Comparison of ENCODE assay signal across 17 mouse cellular contexts in genomic region chr12:38136379-38136778, GRCm38 (mm10).
DNase-seq lines count a peak whose midpoint lies in the region; ATAC-seq and TF ChIP-seq lines count a peak whose summit lies in the region.
"Had no signal": no experiment of that assay in that cellular context is flagged by ENCODE, and none has a peak within 500 bp of the region (broad histone marks: within the 10 kb centered on the region; RNA-seq: fewer than 3 reads in every experiment).

No protein-coding gene starts in this region.

- H3K36me3 ChIP-seq in heart, embryonic 13.5 days = no peaks in the 10 kb centered on the region
- H3K36me3 ChIP-seq in midbrain, embryonic 15.5 days (replicated peaks) = no peaks in the 10 kb centered on the region
- no peaks in the 10 kb centered on the region for H3K36me3 ChIP-seq in midbrain, postnatal 0 days (ENCODE audit: insufficient read depth, low read length)
- no peaks in the 10 kb centered on the region for H3K36me3 ChIP-seq in lung, embryonic 16.5 days (ENCODE audit: control insufficient read depth, insufficient read depth, low read length)
- H3K36me3 ChIP-seq in kidney, embryonic 15.5 days = no peaks in the 10 kb centered on the region
- H3K36me3 ChIP-seq: limb, embryonic 10.5 days; liver, embryonic 12.5 days had no signal

- H3K4me3 ChIP-seq in heart, embryonic 13.5 days = peak overlapping the region; percentile 33
- H3K4me3 ChIP-seq in midbrain, embryonic 15.5 days = no peak overlapping the region
- no peak overlapping the region for H3K4me3 ChIP-seq in midbrain, postnatal 0 days (ENCODE audit: low read depth, low read length)
- no peak overlapping the region for H3K4me3 ChIP-seq in lung, embryonic 16.5 days (ENCODE audit: low read length)
- no peak overlapping the region for H3K4me3 ChIP-seq in kidney, embryonic 15.5 days (replicated peaks)
- H3K4me3 ChIP-seq: limb, embryonic 10.5 days; liver, embryonic 12.5 days; megakaryocyte, embryonic 14.5 days had no signal

- H3K4me1 ChIP-seq in heart, embryonic 13.5 days = peaks cover 5% of the 10 kb centered on the region
- H3K4me1 ChIP-seq in midbrain, embryonic 15.5 days = no peaks in the 10 kb centered on the region
- no peaks in the 10 kb centered on the region for H3K4me1 ChIP-seq in midbrain, postnatal 0 days (ENCODE audit: insufficient read depth, low read length)
- H3K4me1 ChIP-seq in lung, embryonic 16.5 days (replicated peaks; ENCODE audit: control insufficient read depth, insufficient read depth, low read length) = 0 out of 2 replicates have a peak, but pooled peaks cover 4% of the 10 kb centered on the region
- no peaks in the 10 kb centered on the region for H3K4me1 ChIP-seq in kidney, embryonic 15.5 days
- H3K4me1 ChIP-seq: liver, embryonic 12.5 days; megakaryocyte, embryonic 14.5 days had no signal

- DNase-seq in heart, adult 18-20 months = no peak
- no peak for DNase-seq in midbrain, postnatal 0 days (ENCODE audit: low spot score)
- DNase-seq in urinary bladder, postnatal 25 days (ENCODE audit: low spot score) = no peak
- DNase-seq: adrenal gland, postnatal 10 days; cerebellum, adult 9-11 months; embryo, embryonic 11 days; kidney, adult 8-10 months; spleen, adult 18-20 months; thymus, postnatal 14 days had no signal

- ATAC-seq in heart, embryonic 13.5 days (ENCODE audit: extremely low read depth, insufficient number of reproducible peaks, low FRiP score, low TSS enrichment) = peak; percentile 51; the same call in 1 of the 2 replicates
- ATAC-seq in midbrain, embryonic 15.5 days (replicated peaks) = 0 out of 2 replicates have a peak, but pooled peaks have one; percentile 45
- ATAC-seq in midbrain, postnatal 0 days (ENCODE audit: low FRiP score) = no peak
- ATAC-seq in lung, embryonic 16.5 days (ENCODE audit: low read depth) = peak; percentile 90
- no peak for ATAC-seq in kidney, embryonic 15.5 days (replicated peaks; ENCODE audit: low FRiP score)
- ATAC-seq: CD4-positive, CD25-positive, alpha-beta regulatory T cell, adult 4 months; liver, embryonic 12.5 days had no signal

- WGBS in heart, embryonic 13.5 days = 28% methylated on average over 5 of the region's 5 CpGs
- 71% methylated on average over 5 of the region's 5 CpGs for WGBS in midbrain, embryonic 15.5 days
- WGBS in midbrain, postnatal 0 days = 74% methylated on average over 5 of the region's 5 CpGs
- 26% methylated on average over 5 of the region's 5 CpGs for WGBS in lung, embryonic 16.5 days
- WGBS in kidney, embryonic 15.5 days = 77% methylated on average over 5 of the region's 5 CpGs

- H3K27me3 ChIP-seq in heart, embryonic 13.5 days (replicated peaks) = no peaks in the 10 kb centered on the region
- H3K27me3 ChIP-seq in midbrain, embryonic 15.5 days (replicated peaks) = no peaks in the 10 kb centered on the region
- no peaks in the 10 kb centered on the region for H3K27me3 ChIP-seq in midbrain, postnatal 0 days (ENCODE audit: insufficient read depth, low read length)
- no peaks in the 10 kb centered on the region for H3K27me3 ChIP-seq in lung, embryonic 16.5 days (ENCODE audit: control insufficient read depth, insufficient read depth, low read depth, low read length)
- no peaks in the 10 kb centered on the region for H3K27me3 ChIP-seq in kidney, embryonic 15.5 days
- H3K27me3 ChIP-seq: liver, embryonic 12.5 days; megakaryocyte, embryonic 14.5 days had no signal

- peak overlapping the region; percentile 37; the same call in 1 of the 2 replicates for H3K9ac ChIP-seq in heart, embryonic 13.5 days
- H3K9ac ChIP-seq in midbrain, embryonic 15.5 days = no peak overlapping the region
- no peak overlapping the region for H3K9ac ChIP-seq in midbrain, postnatal 0 days (replicated peaks; ENCODE audit: low read length, poor library complexity, severe bottlenecking)
- no peak overlapping the region for H3K9ac ChIP-seq in lung, embryonic 16.5 days (ENCODE audit: low read length)
- no peak overlapping the region for H3K9ac ChIP-seq in kidney, embryonic 15.5 days
- H3K9ac ChIP-seq: liver, embryonic 12.5 days had no signal

- H3K4me2 ChIP-seq in heart, embryonic 13.5 days = peak overlapping the region; percentile 61
- H3K4me2 ChIP-seq in midbrain, embryonic 15.5 days = no peak overlapping the region
- H3K4me2 ChIP-seq in midbrain, postnatal 0 days (ENCODE audit: low read depth, low read length, poor library complexity, severe bottlenecking) = no peak overlapping the region
- no peak overlapping the region for H3K4me2 ChIP-seq in lung, embryonic 16.5 days (ENCODE audit: low read depth, low read length)
- no peak overlapping the region for H3K4me2 ChIP-seq in kidney, embryonic 15.5 days
- H3K4me2 ChIP-seq: liver, embryonic 12.5 days had no signal

- H3K27ac ChIP-seq in heart, embryonic 13.5 days (replicated peaks) = peak overlapping the region; percentile 70
- H3K27ac ChIP-seq in midbrain, embryonic 15.5 days = no peak overlapping the region
- no peak overlapping the region for H3K27ac ChIP-seq in midbrain, postnatal 0 days (ENCODE audit: low read depth, low read length)
- H3K27ac ChIP-seq in lung, embryonic 16.5 days (ENCODE audit: low read length) = peak overlapping the region; percentile 61
- H3K27ac ChIP-seq in kidney, embryonic 15.5 days = no peak overlapping the region
- H3K27ac ChIP-seq: limb, embryonic 10.5 days; liver, embryonic 12.5 days had no signal

- TF ChIP-seq CTCF in midbrain, postnatal 0 days (IDR thresholded peaks at IDR 0.05) = no peak

- H3K9me3 ChIP-seq in heart, embryonic 13.5 days = no peaks in the 10 kb centered on the region
- no peaks in the 10 kb centered on the region for H3K9me3 ChIP-seq in midbrain, embryonic 15.5 days
- H3K9me3 ChIP-seq in midbrain, postnatal 0 days (ENCODE audit: low read length) = no peaks in the 10 kb centered on the region
- no peaks in the 10 kb centered on the region for H3K9me3 ChIP-seq in lung, embryonic 16.5 days (ENCODE audit: control insufficient read depth, low read length)
- H3K9me3 ChIP-seq in kidney, embryonic 15.5 days (replicated peaks) = no peaks in the 10 kb centered on the region
- H3K9me3 ChIP-seq: limb, embryonic 10.5 days; liver, embryonic 12.5 days; megakaryocyte, embryonic 14.5 days had no signal

Comparison
In these comparisons a context has a peak if more than half of its experiments do, and no peak if none do; other contexts are left out.
1. ATAC-seq: peak in heart, embryonic 13.5 days (single experiment), midbrain, embryonic 15.5 days (single experiment) and lung, embryonic 16.5 days (single experiment); none in midbrain, postnatal 0 days (single experiment) and kidney, embryonic 15.5 days (single experiment).
2. H3K27ac ChIP-seq: peak in heart, embryonic 13.5 days (single experiment) and lung, embryonic 16.5 days (single experiment); none in midbrain, embryonic 15.5 days (single experiment), midbrain, postnatal 0 days (single experiment) and kidney, embryonic 15.5 days (single experiment).